Mouse (Mus musculus): ENCODE measurements around the gene Rere.

DNA sequence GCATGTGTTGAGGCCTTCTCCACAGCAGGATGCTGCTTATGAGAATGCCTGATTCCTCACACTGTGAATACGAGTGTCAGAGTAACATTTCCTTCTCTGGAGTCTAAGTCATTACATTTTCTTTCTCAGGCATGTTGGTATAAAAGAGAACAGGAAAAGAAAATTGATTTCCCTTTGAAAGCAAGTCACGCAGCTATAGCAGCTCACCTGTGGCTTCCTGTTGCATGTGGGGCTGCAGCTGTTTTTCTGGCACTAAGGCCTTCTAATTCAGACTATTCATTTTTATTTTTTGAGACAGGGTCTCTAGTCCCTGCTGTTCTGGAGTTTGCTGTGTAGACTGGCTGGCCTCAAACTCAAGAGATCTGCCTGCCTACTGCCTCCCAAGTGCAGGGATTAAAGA is 117.6 kb downstream of the Rere start:
- TF ChIP-seq CTCF (IDR thresholded peaks at IDR 0.05; ENCODE audit: borderline replicate concordance, extremely low read depth, insufficient read depth, insufficient read length) (no peak), POLR2A (IDR thresholded peaks at IDR 0.05; ENCODE audit: borderline replicate concordance, extremely low read depth, insufficient read depth, insufficient read length, poor library complexity, severe bottlenecking) (no peak)
